Mouse (Mus musculus) spleen, postnatal 36 days (tissue): ENCODE results near the gene Extl1.

Source experiments
- DNase-seq, 2 experiments: peaks; one replicate each; pipeline ENCODE4 v3.0.0; 2022; ENCODE audit warnings: low spot score in 2 of 2, mixed read lengths in 1 of 2

Extl1 gene

GRCm38 (mm10) chr4:134391636-134392035 lies 8.0 kb upstream of the Extl1 start:
- DNase-seq, result no peak

- DNase-seq, result peak; percentile 46 to 52
Observed at GRCm38 (mm10) chr4:134388397-134388796, 4.7 kb upstream of the Extl1 start.

GRCm38 (mm10) chr4:134387268-134387667 lies 3.6 kb upstream of the Extl1 start:
- no peak for DNase-seq

- DNase-seq, result no peak
Observed at GRCm38 (mm10) chr4:134379510-134379909, 4.1 kb downstream of the Extl1 start.

- no peak for DNase-seq
Observed at GRCm38 (mm10) chr4:134378089-134378615, 5.5 kb downstream of the Extl1 start.

GRCm38 (mm10) chr4:134374306-134374705 lies 9.3 kb downstream of the Extl1 start:
- no peak for DNase-seq

GRCm38 (mm10) chr4:134373295-134373694 lies 10.4 kb downstream of the Extl1 start:
- no peak for DNase-seq

- peak; percentile 67 to 70 for DNase-seq
Observed at GRCm38 (mm10) chr4:134372294-134372747, 11.3 kb downstream of the Extl1 start.

GRCm38 (mm10) chr4:134371316-134371855 lies 12.3 kb downstream of the Extl1 start:
- DNase-seq, result no peak

- DNase-seq, result no peak
Observed at GRCm38 (mm10) chr4:134370649-134371221, 12.9 kb downstream of the Extl1 start.

GRCm38 (mm10) chr4:134365280-134365679 lies 18.4 kb downstream of the Extl1 start:
- no peak for DNase-seq

- peak; percentile 81 to 87 for DNase-seq
Observed at GRCm38 (mm10) chr4:134362586-134362985, 21.1 kb downstream of the Extl1 start.

GRCm38 (mm10) chr4:134362124-134362523 lies 21.5 kb downstream of the Extl1 start:
- no peak for DNase-seq

- DNase-seq, result peak; percentile 60 to 61
Observed at GRCm38 (mm10) chr4:134361215-134361614, 22.4 kb downstream of the Extl1 start.

- no peak for DNase-seq
Observed at GRCm38 (mm10) chr4:134359649-134360048, 24.0 kb downstream of the Extl1 start.

GRCm38 (mm10) chr4:134357461-134357771 lies 26.2 kb downstream of the Extl1 start:
- no peak for DNase-seq

GRCm38 (mm10) chr4:134356591-134357460 lies 26.8 kb downstream of the Extl1 start:
- peak; percentile 35 to 41 for DNase-seq

GRCm38 (mm10) chr4:134355841-134356452 lies 27.7 kb downstream of the Extl1 start:
- DNase-seq, result no peak

- DNase-seq, result no peak
Observed at GRCm38 (mm10) chr4:134353527-134354409, 29.9 kb downstream of the Extl1 start.

- no peak for DNase-seq
Observed at GRCm38 (mm10) chr4:134352929-134353328, 30.7 kb downstream of the Extl1 start.

- DNase-seq, result no peak
Observed at GRCm38 (mm10) chr4:134352261-134352707, 31.4 kb downstream of the Extl1 start.
